Mouse (Mus musculus) heart, embryonic 11.5 days (tissue): Measurements from ENCODE around the gene Dnajc1. TPM values are rescaled to one million over a fixed set of nuclear protein-coding genes. Genes with fewer than 3 reads are reported as not detected.
A peak's percentile ranks its signal among the peaks of the same experiment; 100 is the strongest.

Experiments
- ATAC-seq: fragments of 200-750 bp; cut with Nextera tagmentation; replicated peaks from 2 replicates; pipeline ENCODE4 v1.8.0; 2017; ENCODE audit warnings: moderate library complexity; ENCODE audit not compliant: insufficient number of reproducible peaks, low FRiP score, low TSS enrichment
- H3K27ac ChIP-seq: fragments of 300-500 bp; sonication (generic); 2 replicates; pipeline ENCODE4 v1.5.1; 2014; ENCODE audit warnings: mild to moderate bottlenecking, low read depth, low read length
- H3K27me3 ChIP-seq: fragments of 300-500 bp; sonication (generic); 2 replicates; pipeline ENCODE4 v1.6.1; 2014; ENCODE audit warnings: mild to moderate bottlenecking, low read length, mixed read lengths; ENCODE audit not compliant: control insufficient read depth, insufficient read depth
- H3K36me3 ChIP-seq: fragments of 300-500 bp; sonication (generic); 2 replicates; pipeline ENCODE4 v1.6.1; 2014; ENCODE audit warnings: mild to moderate bottlenecking, low read length, moderate library complexity, mixed read lengths; ENCODE audit not compliant: control insufficient read depth, insufficient read depth
- H3K4me1 ChIP-seq: fragments of 300-500 bp; sonication (generic); 2 replicates; pipeline ENCODE4 v1.6.1; 2014; ENCODE audit warnings: low read length; ENCODE audit not compliant: control insufficient read depth, insufficient read depth
- H3K4me2 ChIP-seq: fragments of 300-500 bp; sonication (generic); 2 replicates; pipeline ENCODE4 v1.6.1; 2014; ENCODE audit warnings: mild to moderate bottlenecking, moderate library complexity
- H3K4me3 ChIP-seq: fragments of 300-500 bp; sonication (generic); 2 replicates; pipeline ENCODE4 v1.5.1; 2014; ENCODE audit warnings: low read depth, low read length
- H3K9ac ChIP-seq: fragments of 300-500 bp; sonication (generic); 2 replicates; pipeline ENCODE4 v1.6.1; 2014; ENCODE audit warnings: mild to moderate bottlenecking, low read depth, low read length, moderate library complexity
- H3K9me3 ChIP-seq: fragments of 300-500 bp; sonication (generic); replicated peaks from 2 replicates; pipeline ENCODE4 v1.6.1; 2016; ENCODE audit warnings: low read length; ENCODE audit not compliant: control insufficient read depth
- WGBS: fragments of 180-500 bp; shearing (Covaris S2); extraction: QIAGEN DNeasy Blood & Tissue Kit; methylation state at CpG from one replicate; pipeline ENCODE4 v1.1.7; 2014; ENCODE audit not compliant: insufficient replicate concordance; 5-methylcytosine and 5-hydroxymethylcytosine counted together
- polyA plus RNA-seq: library from polyadenylated mRNA; unstranded; fragments of >200 nt; fragmentation: Nextera tagmentation; extraction: Ambion mirVana; gene quantifications from 2 replicates; pipeline ENCODE4 v1.2.1, GENCODE M21; 2014

The Dnajc1 gene
- 17.3 and 22.5 TPM in 2 replicates for polyA plus RNA-seq

GRCm38 (mm10) chr2:18392331-18393021, at the start of gene Dnajc1:
Gene Dnajc1, minus strand, starts transcription at chr2:18392830.
- Histone ChIP-seq H3K4me1 (no peaks in the 10 kb centered on the region), H3K36me3 (no peaks in the 10 kb centered on the region), H3K27me3 (no peaks in the 10 kb centered on the region), H3K4me2 (peak within 1 kb of the TSS; percentile 72), H3K9me3 (no peaks in the 10 kb centered on the region), H3K4me3 (peak within 1 kb of the TSS; percentile 83), H3K27ac (peak within 1 kb of the TSS; percentile 98), H3K9ac (peak within 1 kb of the TSS; percentile 90)
- peak; percentile 99 for ATAC-seq
- WGBS = 0% methylated on average over 51 of the region's 69 CpGs

GRCm38 (mm10) chr2:18441871-18442270, 49.2 kb upstream of the Dnajc1 start:
- whole genome bisulfite sequencing = 53% methylated on average over 6 of the region's 6 CpGs
- Histone ChIP-seq H3K4me1 (no peaks in the 10 kb centered on the region), H3K27ac (no peak overlapping the region), H3K9me3 (no peaks in the 10 kb centered on the region), H3K36me3 (no peaks in the 10 kb centered on the region), H3K9ac (no peak overlapping the region), H3K4me2 (no peak overlapping the region), H3K27me3 (no peaks in the 10 kb centered on the region), H3K4me3 (no peak overlapping the region)
- no peak for ATAC-seq

GRCm38 (mm10) chr2:18415242-18415641, 22.6 kb upstream of the Dnajc1 start:
- Histone ChIP-seq H3K27ac (no peak overlapping the region), H3K4me3 (no peak overlapping the region), H3K9ac (no peak overlapping the region), H3K4me2 (no peak overlapping the region), H3K36me3 (no peaks in the 10 kb centered on the region), H3K27me3 (no peaks in the 10 kb centered on the region), H3K9me3 (no peaks in the 10 kb centered on the region), H3K4me1 (no peaks in the 10 kb centered on the region)
- ATAC-seq = no peak
- WGBS = 90% methylated on average over 3 of the region's 3 CpGs

GRCm38 (mm10) chr2:18403679-18404078, 11.0 kb upstream of the Dnajc1 start:
- H3K27me3 ChIP-seq = no peaks in the 10 kb centered on the region
- ATAC-seq = no peak
- H3K4me1 ChIP-seq = no peaks in the 10 kb centered on the region
- no peaks in the 10 kb centered on the region for H3K36me3 ChIP-seq
- H3K4me3 ChIP-seq = no peak overlapping the region
- no peak overlapping the region for H3K4me2 ChIP-seq
- H3K9ac ChIP-seq = no peak overlapping the region
- WGBS = 79% methylated on average over 1 of the region's 1 CpGs
- H3K9me3 ChIP-seq = no peaks in the 10 kb centered on the region
- no peak overlapping the region for H3K27ac ChIP-seq

- 64% methylated on average over 2 of the region's 2 CpGs for WGBS
- no peak for ATAC-seq
- no peak overlapping the region for H3K4me2 ChIP-seq
- H3K36me3 ChIP-seq = no peaks in the 10 kb centered on the region
- H3K9me3 ChIP-seq = no peaks in the 10 kb centered on the region
- H3K4me3 ChIP-seq = no peak overlapping the region
- no peak overlapping the region for H3K9ac ChIP-seq
- H3K4me1 ChIP-seq = no peaks in the 10 kb centered on the region
- no peaks in the 10 kb centered on the region for H3K27me3 ChIP-seq
- H3K27ac ChIP-seq = no peak overlapping the region
These were observed 9.1 kb upstream of the Dnajc1 start for GRCm38 (mm10) chr2:18401771-18402170.

- H3K9me3 ChIP-seq = no peaks in the 10 kb centered on the region
- 64% methylated on average over 2 of the region's 2 CpGs for WGBS
- peak overlapping the region; percentile 72 for H3K4me2 ChIP-seq
- no peaks in the 10 kb centered on the region for H3K36me3 ChIP-seq
- H3K27me3 ChIP-seq = no peaks in the 10 kb centered on the region
- H3K9ac ChIP-seq = no peak overlapping the region; the same call in 1 of the 2 replicates
- H3K27ac ChIP-seq = peak overlapping the region; percentile 98
- peak overlapping the region; percentile 83 for H3K4me3 ChIP-seq
- H3K4me1 ChIP-seq = no peaks in the 10 kb centered on the region
- no peak for ATAC-seq
These were observed 441 bp upstream of the Dnajc1 start for GRCm38 (mm10) chr2:18393022-18393519.

GRCm38 (mm10) chr2:18391861-18392260, 769 bp downstream of the Dnajc1 start:
- H3K4me1 ChIP-seq = no peaks in the 10 kb centered on the region
- ATAC-seq = no peak
- H3K4me3 ChIP-seq = peak overlapping the region; percentile 83
- under 1% methylated on average over 11 of the region's 11 CpGs for WGBS
- H3K9ac ChIP-seq = peak overlapping the region; percentile 90
- no peaks in the 10 kb centered on the region for H3K9me3 ChIP-seq
- H3K27ac ChIP-seq = peak overlapping the region; percentile 98
- no peaks in the 10 kb centered on the region for H3K36me3 ChIP-seq
- no peaks in the 10 kb centered on the region for H3K27me3 ChIP-seq
- peak overlapping the region; percentile 72 for H3K4me2 ChIP-seq

- no peak for ATAC-seq
- Histone ChIP-seq H3K9ac (no peak overlapping the region), H3K27ac (no peak overlapping the region), H3K4me3 (no peak overlapping the region), H3K9me3 (no peaks in the 10 kb centered on the region), H3K4me2 (no peak overlapping the region), H3K4me1 (no peaks in the 10 kb centered on the region), H3K27me3 (no peaks in the 10 kb centered on the region), H3K36me3 (no peaks in the 10 kb centered on the region)
- 78% methylated on average over 1 of the region's 1 CpGs for WGBS
These were observed 3.0 kb downstream of the Dnajc1 start for GRCm38 (mm10) chr2:18389631-18390030.

GRCm38 (mm10) chr2:18381662-18382061, 11.0 kb downstream of the Dnajc1 start:
- Histone ChIP-seq H3K4me2 (no peak overlapping the region), H3K36me3 (no peaks in the 10 kb centered on the region), H3K4me3 (no peak overlapping the region), H3K4me1 (no peaks in the 10 kb centered on the region), H3K27me3 (no peaks in the 10 kb centered on the region), H3K27ac (no peak overlapping the region), H3K9me3 (no peaks in the 10 kb centered on the region), H3K9ac (no peak overlapping the region)
- no peak for ATAC-seq
